Mouse (Mus musculus): ENCODE measurements around the gene Oard1.

Gene Oard1

GRCm38 (mm10) chr17:48409380-48410298 lies at the start of gene Oard1, which contains the start of gene Nfya:
Gene Oard1 (plus strand): TSS chr17:48410014.
Gene Nfya (minus strand): TSS chr17:48409906.
- peak; percentile 90 for ATAC-seq (ENCODE audit: insufficient number of reproducible peaks, low FRiP score, low TSS enrichment)

- no peak for ATAC-seq (ENCODE audit: insufficient number of reproducible peaks, low FRiP score, low TSS enrichment)
Observed at GRCm38 (mm10) chr17:48360462-48360861, 49.4 kb upstream of the Oard1 start.

GRCm38 (mm10) chr17:48362346-48362745 lies 47.5 kb upstream of the Oard1 start:
- ATAC-seq (ENCODE audit: insufficient number of reproducible peaks, low FRiP score, low TSS enrichment) = no peak

GRCm38 (mm10) chr17:48362966-48363365 lies 46.8 kb upstream of the Oard1 start:
- ATAC-seq (ENCODE audit: insufficient number of reproducible peaks, low FRiP score, low TSS enrichment) = no peak

- no peak for ATAC-seq (ENCODE audit: insufficient number of reproducible peaks, low FRiP score, low TSS enrichment)
Observed at GRCm38 (mm10) chr17:48363421-48363965, 46.3 kb upstream of the Oard1 start.

- ATAC-seq (ENCODE audit: insufficient number of reproducible peaks, low FRiP score, low TSS enrichment) = no peak
Observed at GRCm38 (mm10) chr17:48365511-48366155, 44.2 kb upstream of the Oard1 start.

GRCm38 (mm10) chr17:48366806-48367205 lies 43.0 kb upstream of the Oard1 start:
- no peak for ATAC-seq (ENCODE audit: insufficient number of reproducible peaks, low FRiP score, low TSS enrichment)

- no peak for ATAC-seq (ENCODE audit: insufficient number of reproducible peaks, low FRiP score, low TSS enrichment)
Observed at GRCm38 (mm10) chr17:48371621-48372020, 38.2 kb upstream of the Oard1 start.

GRCm38 (mm10) chr17:48372987-48373386 lies 36.8 kb upstream of the Oard1 start:
- ATAC-seq (ENCODE audit: insufficient number of reproducible peaks, low FRiP score, low TSS enrichment) = no peak

- no peak for ATAC-seq (ENCODE audit: insufficient number of reproducible peaks, low FRiP score, low TSS enrichment)
Observed at GRCm38 (mm10) chr17:48376102-48376501, 33.7 kb upstream of the Oard1 start.

- ATAC-seq (ENCODE audit: insufficient number of reproducible peaks, low FRiP score, low TSS enrichment) = no peak
Observed at GRCm38 (mm10) chr17:48379050-48379449, 30.8 kb upstream of the Oard1 start.

- ATAC-seq (ENCODE audit: insufficient number of reproducible peaks, low FRiP score, low TSS enrichment) = no peak
Observed at GRCm38 (mm10) chr17:48385786-48386461, 23.9 kb upstream of the Oard1 start.

- no peak for ATAC-seq (ENCODE audit: insufficient number of reproducible peaks, low FRiP score, low TSS enrichment)
Observed at GRCm38 (mm10) chr17:48388666-48389065, 21.1 kb upstream of the Oard1 start.

GRCm38 (mm10) chr17:48389442-48389841 lies 20.4 kb upstream of the Oard1 start:
- no peak for ATAC-seq (ENCODE audit: insufficient number of reproducible peaks, low FRiP score, low TSS enrichment)

- no peak for ATAC-seq (ENCODE audit: insufficient number of reproducible peaks, low FRiP score, low TSS enrichment)
Observed at GRCm38 (mm10) chr17:48391446-48391845, 18.4 kb upstream of the Oard1 start.

- no peak for ATAC-seq (ENCODE audit: insufficient number of reproducible peaks, low FRiP score, low TSS enrichment)
Observed at GRCm38 (mm10) chr17:48392616-48393015, 17.2 kb upstream of the Oard1 start.

- no peak for ATAC-seq (ENCODE audit: insufficient number of reproducible peaks, low FRiP score, low TSS enrichment)
Observed at GRCm38 (mm10) chr17:48401710-48402109, 8.1 kb upstream of the Oard1 start.

GRCm38 (mm10) chr17:48402751-48403150 lies 7.1 kb upstream of the Oard1 start:
- no peak for ATAC-seq (ENCODE audit: insufficient number of reproducible peaks, low FRiP score, low TSS enrichment)

- no peak for ATAC-seq (ENCODE audit: insufficient number of reproducible peaks, low FRiP score, low TSS enrichment)
Observed at GRCm38 (mm10) chr17:48403848-48404247, 6.0 kb upstream of the Oard1 start.

- ATAC-seq (ENCODE audit: insufficient number of reproducible peaks, low FRiP score, low TSS enrichment) = no peak
Observed at GRCm38 (mm10) chr17:48404706-48405105, 5.1 kb upstream of the Oard1 start.

GRCm38 (mm10) chr17:48407154-48407553 lies 2.7 kb upstream of the Oard1 start:
- ATAC-seq (ENCODE audit: insufficient number of reproducible peaks, low FRiP score, low TSS enrichment) = no peak

All from cerebellum, adult (tissue).